Mouse (Mus musculus) heart, adult 2 months (tissue): ENCODE measurements around the gene Baz2b. TPM values are rescaled to one million over a fixed set of nuclear protein-coding genes. Genes with fewer than 3 reads are reported as not detected.

Source experiments
- DNase-seq, 2 experiments: peaks; one replicate each; pipeline ENCODE4 v3.0.0; 2021
- H3K27ac ChIP-seq: fragments of 200-600 bp; 2 replicates; pipeline ENCODE4 v1.8.1; 2022
- H3K27me3 ChIP-seq: fragments of 200-500 bp; 2 replicates; pipeline ENCODE4 v1.6.1; 2012; ENCODE audit warnings: mild to moderate bottlenecking, low read length, inconsistent platforms, mixed read lengths; ENCODE audit not compliant: control insufficient read depth, insufficient read depth
- H3K36me3 ChIP-seq: fragments of 200-500 bp; 2 replicates; pipeline ENCODE4 v1.6.1; 2012; ENCODE audit warnings: low read length, inconsistent platforms; ENCODE audit not compliant: control insufficient read depth, insufficient read depth
- H3K4me1 ChIP-seq: fragments of 200-500 bp; 2 replicates; pipeline ENCODE4 v1.6.1; 2011; ENCODE audit warnings: low read length; ENCODE audit not compliant: control insufficient read depth, insufficient read depth
- H3K4me3 ChIP-seq: fragments of 200-600 bp; 2 replicates; pipeline ENCODE4 v1.8.1; 2022
- H3K79me2 ChIP-seq: fragments of 200-500 bp; replicated peaks from 2 replicates; pipeline ENCODE4 v1.6.1; 2012; ENCODE audit warnings: mild to moderate bottlenecking, inconsistent platforms, low read length, moderate library complexity, mixed read lengths; ENCODE audit not compliant: control insufficient read depth, insufficient read depth
- H3K9ac ChIP-seq: fragments of 200-500 bp; 2 replicates; pipeline ENCODE4 v1.6.1; 2012; ENCODE audit warnings: low read depth, mild to moderate bottlenecking, control low read depth, inconsistent platforms, low read length, mixed read lengths
- CTCF ChIP-seq: fragments of 200-600 bp; IDR thresholded peaks from 2 replicates; pipeline ENCODE4 v1.8.1; 2022; ENCODE audit warnings: antibody characterized with exemption, mild to moderate bottlenecking, moderate library complexity
- EP300 ChIP-seq: fragments of 200-500 bp; IDR thresholded peaks from 2 replicates; pipeline ENCODE4 v1.6.1; 2011; ENCODE audit warnings: low read depth, low read length, control low read depth; ENCODE audit not compliant: insufficient read depth
- POLR2A ChIP-seq: fragments of 200-500 bp; IDR thresholded peaks from 2 replicates; pipeline ENCODE4 v1.6.1; 2011; ENCODE audit warnings: mild to moderate bottlenecking, low read depth, low read length, control low read depth; ENCODE audit not compliant: insufficient read depth
- WGBS: fragments of 180-500 bp; shearing (Covaris S2); methylation state at CpG from one replicate; pipeline ENCODE4 v1.1.7; 2018; 5-methylcytosine and 5-hydroxymethylcytosine counted together
- intact Hi-C: fragments of 180-260 bp; cut with DNase I; formaldehyde crosslinking; loops from one replicate; pipeline ENCODE4 v1.15.1; 2025
- polyA plus RNA-seq: library from polyadenylated mRNA; depleted of rRNA; stranded (reverse); fragments of >200 nt; gene quantifications from 2 replicates; pipeline ENCODE4 v1.2.3, GENCODE M21; 2012
- total RNA-seq, 2 experiments: library from RNA; stranded (reverse); gene quantifications; 2 replicates each; pipeline ENCODE4 v1.2.3; 2021

The Baz2b gene
- total and polyA plus RNA-seq, 3 experiments, result 12.8 to 39.5 (median 39.5) TPM

DNA sequence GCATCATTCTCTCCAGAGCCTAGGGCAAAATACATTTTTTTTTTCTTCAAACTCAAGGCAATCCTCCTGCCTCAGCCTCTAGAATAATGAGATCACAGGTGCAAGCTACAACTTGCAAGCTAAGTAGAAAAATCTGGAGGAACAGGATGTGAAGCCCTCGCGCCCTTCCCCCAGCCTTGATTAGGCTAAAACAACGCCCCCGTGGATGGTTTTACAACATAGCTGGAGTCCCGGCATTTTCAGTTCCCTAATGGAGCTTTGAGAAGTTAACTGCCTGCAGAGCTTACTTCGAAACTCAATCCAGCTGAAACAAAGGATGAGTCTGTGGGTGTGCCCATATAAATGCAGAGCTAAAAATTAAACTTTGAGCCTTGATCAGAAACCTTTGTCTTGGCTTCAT, 319.9 kb downstream of the Baz2b start:
- Histone ChIP-seq H3K4me1 (no peaks in the 10 kb centered on the region), H3K27ac (no peak overlapping the region), H3K27me3 (no peaks in the 10 kb centered on the region), H3K9ac (no peak overlapping the region), H3K4me3 (no peak overlapping the region), H3K36me3 (no peaks in the 10 kb centered on the region), H3K79me2 (no peaks in the 10 kb centered on the region)
- intact Hi-C loops, result no loop called here
- 73% methylated on average over 6 of the region's 6 CpGs for WGBS
- TF ChIP-seq POLR2A (no peak), CTCF (no peak), EP300 (no peak)
- peak in 1 of 2 experiments; percentile 22 for DNase-seq

DNA sequence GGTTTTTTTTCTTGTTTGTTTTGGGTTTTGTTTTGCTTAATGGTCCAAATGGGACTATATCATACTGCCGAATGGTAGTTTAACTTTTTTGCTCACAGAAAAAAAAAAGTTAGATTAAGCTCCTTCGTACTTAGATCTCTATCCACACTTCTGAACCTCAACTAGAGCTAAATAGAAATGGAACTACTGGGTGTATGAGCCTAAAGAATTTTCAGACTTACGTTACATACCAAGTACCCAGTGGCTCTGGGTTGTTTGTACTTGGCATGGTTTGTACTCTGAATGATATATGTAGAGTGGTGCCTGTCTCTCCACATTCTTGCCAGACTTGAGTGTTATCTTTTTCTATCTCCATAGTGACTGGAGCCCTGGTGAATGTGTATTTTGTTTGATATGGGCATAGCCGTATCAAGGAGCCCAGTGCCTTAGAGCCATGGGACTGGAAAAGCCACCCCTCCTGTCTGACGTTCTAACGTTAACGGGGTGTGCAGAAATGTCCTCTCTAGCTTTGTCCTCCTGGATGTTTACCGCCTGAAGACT, 326.8 kb downstream of the Baz2b start:
- Histone ChIP-seq H3K36me3 (no peaks in the 10 kb centered on the region), H3K4me3 (peak overlapping the region; percentile 88), H3K4me1 (peaks cover 4% of the 10 kb centered on the region), H3K27ac (peak overlapping the region; percentile 88), H3K27me3 (no peaks in the 10 kb centered on the region), H3K9ac (no peak overlapping the region), H3K79me2 (no peaks in the 10 kb centered on the region)
- 58% methylated on average over 8 of the region's 8 CpGs for WGBS
- DNase-seq, result no peak
- intact Hi-C loops, result loop anchor here (5.0 kb wide), 3 partner anchors 41 to 324 kb away; partner anchors contain the start of genes Baz2b and March7
- TF ChIP-seq CTCF (no peak), POLR2A (no peak), EP300 (no peak)

DNA sequence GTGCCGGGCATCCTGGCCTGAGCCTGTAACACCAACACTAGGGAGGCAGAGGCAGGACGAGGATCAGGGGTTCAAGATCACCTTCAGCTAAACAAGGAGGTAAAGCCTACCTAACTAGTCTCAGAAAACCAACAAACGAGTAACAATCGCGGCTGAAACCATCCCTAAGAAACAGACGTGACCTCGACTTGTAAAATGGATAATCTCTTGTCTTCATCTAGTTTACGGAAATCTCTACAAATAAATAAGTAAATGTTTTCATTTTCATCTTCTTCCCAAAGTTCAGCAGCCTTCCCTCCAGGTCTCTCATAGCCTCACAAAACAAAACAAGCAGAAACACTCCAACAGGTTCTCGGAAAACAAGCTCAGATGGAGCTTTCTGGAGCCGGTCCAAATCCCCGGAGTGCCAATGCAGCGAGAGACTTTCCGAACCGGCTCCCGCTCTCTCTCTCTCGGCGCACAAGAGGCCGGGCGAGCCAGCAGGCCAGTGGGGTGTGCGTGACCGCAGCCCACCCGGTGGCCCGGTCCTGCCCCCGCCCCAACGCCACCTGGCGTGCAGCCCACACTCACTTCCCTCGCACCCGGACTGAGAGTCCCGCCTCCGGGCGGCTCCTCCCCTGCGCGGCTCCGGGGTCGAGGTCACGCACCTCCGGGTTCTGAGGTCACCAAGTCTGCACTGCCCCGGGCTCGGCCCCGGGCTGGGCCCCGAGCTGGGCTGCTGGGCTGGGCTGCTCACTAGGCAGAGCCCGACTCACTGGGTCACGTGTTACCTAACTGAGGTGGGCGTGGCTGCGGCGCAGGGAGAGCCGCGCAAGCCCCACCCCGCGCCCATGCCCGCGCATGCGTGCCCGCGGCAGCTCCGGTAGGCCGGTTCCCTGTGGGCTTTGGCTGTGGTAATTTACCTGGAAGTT, 327.6 kb downstream of the Baz2b start, which contains the start of gene Wdsub1:
Gene Wdsub1, minus strand, starts transcription at position 761 of the 911 bp plus-strand sequence.
- TF ChIP-seq EP300, result no peak
- TF ChIP-seq POLR2A, result peak; percentile 57
- peak; percentile 49 for TF ChIP-seq CTCF
- Histone ChIP-seq H3K4me3 (peak within 1 kb of the TSS; percentile 88), H3K4me1 (peaks cover 4% of the 10 kb centered on the region), H3K27me3 (no peaks in the 10 kb centered on the region), H3K79me2 (no peaks in the 10 kb centered on the region), H3K36me3 (no peaks in the 10 kb centered on the region), H3K27ac (peak within 1 kb of the TSS; percentile 88), H3K9ac (peak within 1 kb of the TSS; percentile 73)
- peak; percentile 95 to 97 for DNase-seq
- 2% methylated on average over 57 of the region's 57 CpGs for WGBS
- intact Hi-C loops, result loop anchor here (5.0 kb wide), 3 partner anchors 40 to 325 kb away; partner anchors contain the start of genes Baz2b and March7

DNA sequence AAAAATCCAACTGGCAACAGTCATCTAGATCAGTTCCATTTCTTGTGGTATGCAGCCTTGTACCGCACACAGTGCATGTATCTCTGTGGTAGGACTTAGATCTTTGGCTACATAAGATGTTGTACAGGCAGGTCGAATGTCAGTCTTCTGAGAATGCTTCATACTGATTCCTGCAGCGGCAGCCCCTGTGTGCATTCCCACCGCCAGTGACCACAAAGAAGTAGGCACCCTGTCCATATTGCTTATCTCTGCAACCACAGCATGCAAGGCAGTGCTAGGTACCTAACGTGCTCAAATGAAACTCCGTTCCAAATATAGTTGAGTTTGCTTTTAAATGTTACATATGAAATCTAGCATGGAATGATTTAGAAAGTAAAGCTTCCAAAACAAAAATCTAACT, 328.2 kb downstream of the Baz2b start:
- H3K27ac ChIP-seq, result peak overlapping the region; percentile 88
- peaks cover 4% of the 10 kb centered on the region for H3K4me1 ChIP-seq
- no peak overlapping the region for H3K9ac ChIP-seq
- H3K4me3 ChIP-seq, result peak overlapping the region; percentile 88
- no peaks in the 10 kb centered on the region for H3K27me3 ChIP-seq
- WGBS, result 48% methylated on average over 6 of the region's 6 CpGs
- TF ChIP-seq EP300, result no peak
- TF ChIP-seq POLR2A, result no peak
- intact Hi-C loops, result loop anchor here (5.0 kb wide), 3 partner anchors 39 to 326 kb away; partner anchors contain the start of genes Baz2b and March7
- DNase-seq, result no peak
- no peaks in the 10 kb centered on the region for H3K79me2 ChIP-seq
- no peaks in the 10 kb centered on the region for H3K36me3 ChIP-seq

DNA sequence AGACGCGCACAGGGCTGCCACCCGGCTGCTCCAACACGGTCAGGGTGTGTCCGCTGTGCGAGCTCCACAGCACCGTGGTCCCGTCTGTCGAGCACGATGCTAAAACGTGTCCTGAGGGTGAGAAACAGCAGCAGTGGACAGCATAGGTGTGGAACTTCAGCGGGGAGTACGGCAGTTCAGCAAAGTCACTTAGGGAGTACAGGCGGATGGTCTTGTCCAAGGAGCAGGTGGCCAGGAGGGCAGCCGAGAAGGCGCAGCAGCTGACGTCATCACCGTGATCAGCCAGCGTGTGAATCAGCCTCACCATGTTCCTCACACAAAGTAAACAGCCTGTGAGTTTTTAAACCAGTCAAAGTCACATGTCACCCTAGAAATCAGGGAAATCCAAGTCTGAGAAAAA, 331.4 kb downstream of the Baz2b start:
- no peaks in the 10 kb centered on the region for H3K27me3 ChIP-seq
- 77% methylated on average over 19 of the region's 19 CpGs for WGBS
- intact Hi-C loops, result no loop called here
- no peak for TF ChIP-seq CTCF
- TF ChIP-seq EP300, result no peak
- no peak for TF ChIP-seq POLR2A
- DNase-seq, result no peak
- peaks cover 4% of the 10 kb centered on the region for H3K4me1 ChIP-seq
- no peaks in the 10 kb centered on the region for H3K79me2 ChIP-seq
- H3K27ac ChIP-seq, result no peak overlapping the region
- H3K9ac ChIP-seq, result no peak overlapping the region
- H3K36me3 ChIP-seq, result no peaks in the 10 kb centered on the region
- H3K4me3 ChIP-seq, result no peak overlapping the region
